Mouse (Mus musculus) embryo, embryonic 9.5 days (tissue): ENCODE measurements at regions not wholly inside any gene's neighbourhood (a gene's known extent, or its start where the extent isn't known, plus 50 kb on each side); places are given as distances from the start of the nearest gene placed in this dataset.

Experiments
- DNase-seq: peaks from one replicate; pipeline ENCODE4 v3.0.0-alpha.2; 2017; ENCODE audit errors: extremely low spot score

DNA sequence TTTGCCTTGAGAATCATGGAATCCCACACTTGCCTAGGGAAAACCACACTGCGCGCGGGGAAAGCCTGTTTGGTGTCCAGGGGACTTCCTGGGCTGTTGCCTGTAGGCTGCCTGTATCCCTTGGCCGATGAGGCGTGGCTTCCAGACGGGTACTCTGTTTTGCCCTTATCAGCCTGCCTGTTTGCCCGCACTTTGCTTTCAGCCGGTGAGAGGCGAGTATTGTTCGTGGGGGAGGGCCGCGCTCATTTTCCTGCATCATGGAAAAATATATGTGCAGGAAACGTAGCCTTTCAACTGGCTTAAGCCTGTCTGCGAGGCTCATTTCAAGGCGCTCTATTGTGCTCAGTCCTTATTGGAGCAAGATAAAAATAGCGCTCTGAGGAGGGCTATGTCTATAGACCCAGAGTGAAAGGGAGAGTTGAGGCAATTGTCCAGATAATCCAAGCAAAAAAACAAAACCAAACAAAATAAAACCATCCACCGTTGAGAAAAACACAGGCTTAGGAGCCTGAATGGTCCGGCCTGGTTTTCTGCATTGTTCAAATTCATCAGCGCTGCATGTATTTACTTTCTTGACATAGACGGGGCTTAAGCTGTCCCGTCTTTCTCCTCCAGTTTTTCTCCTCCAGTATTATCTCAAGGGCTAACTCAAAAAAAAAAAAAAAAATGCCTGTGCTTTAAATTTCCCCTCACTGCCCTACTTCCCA is 67.9 kb downstream of the Klf5 start:
- peak; percentile 18 for DNase-seq

DNA sequence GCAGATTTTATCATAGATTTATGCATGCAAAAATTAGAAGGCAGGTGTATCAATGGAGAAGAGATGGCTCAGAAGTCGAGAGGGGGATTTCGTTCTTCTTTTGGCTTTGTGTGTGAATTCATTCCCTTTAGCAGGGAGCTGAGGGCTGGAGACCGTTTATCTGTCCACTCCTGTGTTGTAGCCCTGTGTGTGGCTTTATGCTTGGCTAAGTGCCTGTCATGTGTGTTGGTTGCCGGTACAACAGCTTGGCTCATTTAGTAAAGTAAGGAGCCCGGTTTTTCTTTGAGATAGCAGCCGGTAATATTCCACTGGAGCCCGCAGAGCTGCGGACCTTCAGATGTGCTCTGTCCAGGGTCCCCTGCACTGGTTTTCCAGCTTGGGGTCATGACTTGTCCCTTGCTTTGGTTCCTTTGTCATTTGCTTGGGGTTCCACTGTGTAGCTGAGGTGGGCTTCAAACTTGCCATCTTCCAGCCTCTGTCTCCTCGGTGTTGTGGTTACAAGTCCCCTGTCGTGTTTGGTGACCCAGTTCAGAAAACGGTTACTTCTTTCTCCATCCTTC is 68.6 kb downstream of the Klf5 start:
- no peak for DNase-seq

DNA sequence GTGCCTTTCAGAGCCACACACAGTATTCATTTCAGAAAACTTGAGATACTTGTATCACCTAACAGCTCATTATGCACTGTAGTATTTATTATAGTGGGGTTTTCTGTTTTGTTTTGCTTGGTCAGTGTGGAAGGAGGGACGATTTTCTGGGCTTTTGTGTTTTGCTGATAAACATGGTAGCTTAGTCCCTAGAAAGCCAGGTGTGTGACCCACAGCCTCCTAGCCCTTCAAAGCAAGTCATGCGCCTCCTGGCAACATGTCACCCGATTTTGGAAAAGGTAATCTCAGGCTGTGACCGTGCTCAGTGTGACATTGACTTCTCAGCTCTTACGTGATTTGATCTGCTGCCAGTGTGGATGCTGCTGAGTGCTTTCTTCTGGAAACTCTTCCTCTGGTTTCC is 70.9 kb downstream of the Klf5 start:
- DNase-seq, result no peak

DNA sequence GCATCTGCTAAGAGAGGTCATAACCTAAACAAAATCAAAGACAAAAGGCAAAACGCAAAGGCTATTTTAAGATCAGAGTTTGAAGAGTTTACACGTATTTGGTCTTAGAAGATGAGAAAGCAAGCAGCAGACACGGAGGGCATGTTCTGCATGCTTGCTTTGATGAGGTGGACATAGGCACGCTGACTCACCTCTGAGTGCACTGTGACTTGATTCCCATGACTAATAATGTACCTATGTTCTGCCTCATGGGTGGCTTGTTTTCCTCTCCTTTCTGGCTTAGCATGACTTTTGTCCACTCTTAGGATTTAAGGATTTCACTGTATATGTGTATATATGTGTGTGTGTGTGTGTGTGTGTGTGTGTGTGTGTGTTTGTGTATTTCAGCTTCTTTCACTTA is 75.2 kb downstream of the Klf5 start:
- no peak for DNase-seq

DNA sequence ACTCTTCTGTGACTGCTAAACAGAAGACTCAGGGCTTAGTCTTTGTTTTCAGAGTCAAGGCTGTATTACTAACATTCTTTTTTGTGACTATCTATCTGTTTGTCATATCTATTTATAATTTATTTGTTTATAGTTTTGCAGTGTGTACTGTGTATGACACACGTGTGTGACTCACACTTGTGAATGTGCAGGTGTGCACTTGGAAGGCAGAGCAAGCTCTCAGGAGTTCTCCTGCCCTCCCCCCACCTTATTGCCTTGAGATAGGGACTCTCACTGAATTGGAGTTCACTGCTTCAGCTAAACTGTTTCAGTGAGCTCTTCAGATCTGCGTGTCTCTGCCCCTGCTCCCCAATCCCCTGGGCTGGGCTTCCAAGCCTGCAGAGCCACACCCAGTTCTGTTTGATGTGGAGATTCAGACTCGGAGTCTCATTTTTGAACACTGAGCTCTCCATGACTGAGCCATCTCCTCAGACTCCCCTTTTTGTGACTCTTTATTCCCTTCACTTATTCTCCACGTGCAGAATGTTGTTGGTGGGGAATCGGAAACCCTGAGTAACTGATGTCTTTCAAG is 76.6 kb downstream of the Klf5 start:
- DNase-seq, result no peak

DNA sequence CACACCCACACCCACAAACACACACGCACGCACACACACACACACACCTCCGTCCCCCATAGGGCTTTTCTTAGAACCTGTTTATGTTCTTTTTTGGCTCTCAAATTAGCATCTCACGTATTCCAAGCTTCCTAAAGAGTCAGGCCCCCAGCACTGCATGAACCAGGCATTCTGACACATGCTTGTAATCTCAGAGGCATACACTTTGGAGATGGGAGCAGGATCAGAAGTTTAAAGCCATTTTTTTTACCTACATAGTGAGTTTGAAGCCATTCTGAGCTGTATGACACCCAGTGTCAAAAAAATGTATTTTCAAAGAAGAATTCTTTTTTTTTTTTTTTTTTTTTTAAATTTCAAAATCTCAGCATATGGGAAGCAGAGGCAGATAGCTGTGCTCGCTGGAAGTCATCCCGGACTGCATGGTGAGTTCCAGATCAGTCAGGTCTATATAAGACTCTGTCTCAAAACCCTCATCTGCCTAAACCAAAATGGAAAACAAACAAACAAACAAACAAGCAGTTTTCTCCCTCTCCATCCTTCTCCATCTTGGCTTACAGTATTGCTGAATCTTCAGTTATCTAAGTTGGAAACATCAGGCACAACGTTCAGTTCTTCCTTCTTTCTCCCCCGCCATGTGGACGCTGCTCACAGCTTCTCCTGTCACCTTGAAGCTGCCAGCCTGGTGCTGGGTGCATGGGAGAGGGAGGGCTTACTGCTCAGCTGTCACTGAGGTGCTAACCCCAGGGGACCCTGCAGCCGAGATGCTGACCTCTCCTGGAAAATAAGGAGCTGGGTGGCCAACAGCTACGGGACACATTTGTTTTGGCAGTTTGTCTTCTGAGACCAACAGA is 78.4 kb downstream of the Klf5 start:
- no peak for DNase-seq

DNA sequence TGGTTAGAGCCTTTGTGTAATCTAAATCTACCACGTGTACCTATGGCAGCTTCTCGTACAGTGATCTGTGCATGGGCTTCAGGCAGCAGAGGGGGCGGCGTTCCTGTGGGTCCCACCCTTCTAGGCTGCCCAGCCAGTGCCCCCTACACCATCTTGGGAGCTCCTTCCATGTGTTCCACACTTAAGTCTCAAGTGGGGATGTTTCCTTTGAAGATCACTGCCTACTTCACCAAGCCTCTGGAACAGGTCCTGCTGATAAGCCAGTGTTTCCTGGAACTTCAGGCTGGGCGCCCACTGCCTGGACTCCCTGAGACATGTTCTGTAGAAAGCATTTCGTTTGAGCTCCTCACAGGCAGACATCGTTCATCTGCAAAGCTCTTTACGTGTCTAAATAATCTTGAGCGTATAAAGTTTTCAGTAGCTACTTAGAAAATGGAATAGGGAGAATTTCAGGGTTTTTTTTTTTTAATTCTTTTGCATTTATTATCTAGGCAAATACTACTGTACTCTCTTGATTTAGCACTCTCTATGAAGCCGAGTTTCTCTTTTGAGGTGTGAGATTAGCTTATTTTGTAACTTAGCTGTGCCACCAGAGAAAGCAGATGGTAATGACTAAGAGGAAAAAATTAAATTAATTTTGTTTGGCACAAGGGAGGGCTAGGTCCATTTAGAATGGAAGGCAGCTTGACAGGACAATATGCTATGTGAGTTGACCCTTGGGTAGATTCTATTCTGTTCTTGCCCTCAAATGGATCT is 82.9 kb downstream of the Klf5 start:
- DNase-seq, result no peak

DNA sequence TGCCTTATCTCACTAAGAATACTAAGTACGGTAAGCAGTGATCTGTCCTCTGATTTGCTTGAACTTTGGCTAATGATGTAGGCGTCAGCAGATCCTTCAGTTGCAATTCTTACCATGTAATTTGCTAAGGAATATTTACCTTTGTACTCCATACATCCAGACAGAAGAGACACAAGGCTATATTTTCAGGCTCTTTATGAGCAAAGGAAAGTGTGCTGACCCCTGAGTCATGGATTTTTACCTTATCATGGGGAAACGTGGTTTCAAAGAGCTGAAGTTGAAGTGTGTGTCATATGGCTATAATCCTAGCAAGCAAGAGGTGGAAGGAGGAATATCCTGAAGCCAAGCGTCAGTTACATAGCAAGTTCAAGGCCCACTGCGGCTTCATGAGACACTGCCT is 83.6 kb downstream of the Klf5 start:
- no peak for DNase-seq

DNA sequence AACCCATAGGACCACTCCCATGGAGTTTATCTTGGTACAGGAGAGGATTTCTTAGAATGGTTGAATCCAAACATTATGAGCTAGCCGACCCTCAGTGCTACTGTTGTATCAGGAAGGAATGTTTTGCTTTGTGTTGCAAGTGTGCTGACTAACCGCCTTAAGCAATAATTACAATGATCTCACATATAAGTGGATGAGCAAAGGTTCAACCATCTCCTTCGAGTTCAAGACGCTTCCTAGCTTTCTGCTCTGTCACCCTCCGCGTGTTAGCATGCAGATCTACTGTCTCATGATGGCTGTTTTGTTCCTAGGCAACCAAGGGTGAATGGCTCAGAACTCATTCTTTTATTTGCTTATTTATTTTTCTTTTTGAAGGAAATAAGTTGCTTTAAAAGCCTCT is 84.7 kb downstream of the Klf5 start:
- no peak for DNase-seq

DNA sequence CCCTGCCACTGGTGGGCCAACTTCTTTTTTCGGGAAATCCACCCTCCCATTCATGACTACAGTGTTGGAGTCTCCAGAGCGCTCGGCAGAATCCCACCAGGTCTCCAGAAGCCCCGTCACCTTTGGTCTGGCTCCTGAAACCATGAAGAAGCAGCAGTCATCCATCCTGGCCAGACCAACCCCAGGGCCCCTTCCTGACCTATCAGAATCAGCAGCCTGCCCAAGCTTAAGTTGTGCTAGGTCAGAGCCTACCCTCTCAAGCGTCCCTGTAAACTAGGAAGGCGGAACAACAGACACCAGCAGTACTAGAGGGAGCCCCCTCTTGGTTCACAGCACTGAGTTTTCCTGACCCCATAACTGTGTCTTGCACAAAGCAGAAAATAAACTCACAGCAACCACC is 89.1 kb downstream of the Klf5 start:
- no peak for DNase-seq

DNA sequence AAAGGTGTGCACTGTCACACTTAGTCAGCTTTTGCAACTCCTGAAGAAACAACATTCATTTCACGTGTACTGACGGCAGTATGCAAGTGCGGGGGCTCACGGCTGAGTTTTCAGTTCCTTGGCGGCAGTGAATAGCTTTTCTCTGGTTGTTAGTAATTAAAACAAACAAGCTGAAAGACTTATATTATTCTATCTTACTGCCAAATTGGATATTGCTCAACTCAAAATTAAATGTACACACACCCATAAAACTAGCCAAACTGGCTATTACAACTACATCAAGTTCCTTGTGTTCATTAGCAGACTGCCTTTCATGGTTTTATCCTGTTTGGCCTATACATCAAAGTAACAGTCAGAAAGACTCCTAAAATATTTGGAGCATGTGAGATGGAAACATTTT is 90.8 kb downstream of the Klf5 start:
- DNase-seq, result no peak

DNA sequence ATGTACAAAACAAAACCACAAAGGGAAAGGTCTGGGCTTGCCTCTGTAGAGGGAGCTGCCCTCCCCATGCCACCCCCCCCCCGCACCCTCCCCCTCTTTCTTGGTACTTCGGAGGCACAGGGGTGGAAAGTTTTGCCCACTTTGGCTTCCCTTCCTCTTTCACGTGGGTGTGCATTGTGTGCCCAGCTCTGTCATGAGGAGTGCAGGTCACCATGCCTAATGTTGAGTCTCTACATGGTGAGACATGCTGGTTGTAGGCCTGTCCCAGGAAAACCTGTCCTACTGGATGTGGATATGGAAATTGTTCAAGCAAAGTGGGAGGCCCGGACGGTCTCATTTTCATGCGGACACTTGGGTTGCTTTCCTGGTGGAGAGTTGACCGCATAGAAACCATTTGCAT is 93.2 kb downstream of the Klf5 start:
- DNase-seq, result no peak

DNA sequence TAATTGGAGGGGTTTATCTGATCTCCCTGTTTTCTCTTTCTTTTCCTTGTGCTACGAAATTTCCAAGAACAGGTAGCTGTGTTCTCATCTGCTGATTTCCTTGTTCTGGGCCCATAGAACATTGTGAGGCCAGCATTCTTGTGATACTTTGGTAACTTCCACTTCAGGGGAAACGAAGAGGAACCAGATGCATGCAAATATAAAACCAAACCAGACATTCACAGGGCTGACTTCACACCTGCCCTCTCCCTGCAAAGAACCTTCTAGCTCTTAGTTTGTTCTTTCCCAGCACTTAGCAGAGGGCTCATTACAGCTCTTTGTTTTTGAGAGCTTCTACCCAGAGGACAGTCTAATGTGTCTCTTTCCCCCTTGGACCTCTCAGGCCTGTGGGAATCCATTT is 94.3 kb downstream of the Klf5 start:
- DNase-seq, result no peak

DNA sequence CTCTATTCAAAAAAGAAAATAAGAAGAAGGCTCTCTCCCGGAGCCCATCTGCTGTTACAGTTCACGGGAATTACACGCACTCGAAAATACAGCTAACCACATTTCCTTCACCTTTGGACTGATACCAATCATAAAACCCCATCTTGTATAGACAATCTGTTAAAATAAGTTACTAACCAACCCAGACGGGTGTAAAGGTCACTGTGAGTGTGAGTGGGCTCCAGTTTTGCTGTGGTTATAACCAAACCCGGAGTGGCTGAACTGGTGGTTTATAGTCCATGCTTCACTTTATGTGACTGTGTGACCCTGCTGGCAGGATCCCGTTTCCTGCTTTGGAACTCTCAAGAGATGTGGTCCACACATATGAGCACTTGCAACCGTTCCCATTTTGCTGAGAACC is 95.1 kb downstream of the Klf5 start:
- no peak for DNase-seq

DNA sequence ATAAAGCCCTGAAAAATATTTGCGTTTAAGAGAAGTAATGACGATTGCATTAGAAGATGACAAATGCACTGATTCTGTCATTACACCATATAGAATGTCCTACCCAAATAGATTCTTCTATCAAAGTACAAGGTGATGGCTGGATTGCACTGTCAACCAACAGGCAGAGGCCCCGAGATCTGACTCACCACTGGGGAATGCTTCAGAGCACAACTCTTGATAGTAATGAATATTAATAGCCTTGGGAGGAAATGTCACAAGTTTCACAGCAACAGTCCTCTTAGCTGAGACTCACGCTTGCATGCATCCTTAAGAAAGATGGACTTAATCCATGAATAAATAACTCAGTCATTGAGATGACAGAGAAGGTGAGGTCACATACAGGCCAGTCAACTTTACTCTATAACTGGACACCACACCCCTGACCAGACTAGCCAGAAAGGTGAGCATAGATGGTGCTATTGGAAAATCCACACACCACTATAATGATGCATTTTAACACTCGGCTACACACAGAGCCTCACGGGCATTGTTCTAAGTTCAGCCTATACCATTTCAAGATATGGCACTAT is 104.8 kb downstream of the Klf5 start:
- DNase-seq, result no peak

DNA sequence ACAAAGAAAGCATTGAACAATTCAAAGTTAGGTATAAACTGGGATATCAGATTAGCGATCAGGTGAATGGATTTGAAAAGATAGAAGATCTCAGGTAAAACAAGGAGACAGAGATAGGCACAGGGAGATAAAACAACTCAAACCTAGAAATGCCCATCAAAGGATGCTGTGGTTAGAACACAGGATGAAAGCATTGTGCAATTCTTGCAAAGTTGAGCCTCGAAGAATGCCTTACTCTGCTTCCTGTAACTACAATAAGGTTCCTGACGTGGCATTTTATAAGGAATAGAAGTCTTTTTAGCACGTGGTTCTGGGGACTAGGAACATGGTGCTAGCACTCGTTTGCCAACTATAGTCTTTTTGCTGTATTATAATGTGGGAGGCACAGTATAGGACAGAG is 106.7 kb downstream of the Klf5 start:
- no peak for DNase-seq

DNA sequence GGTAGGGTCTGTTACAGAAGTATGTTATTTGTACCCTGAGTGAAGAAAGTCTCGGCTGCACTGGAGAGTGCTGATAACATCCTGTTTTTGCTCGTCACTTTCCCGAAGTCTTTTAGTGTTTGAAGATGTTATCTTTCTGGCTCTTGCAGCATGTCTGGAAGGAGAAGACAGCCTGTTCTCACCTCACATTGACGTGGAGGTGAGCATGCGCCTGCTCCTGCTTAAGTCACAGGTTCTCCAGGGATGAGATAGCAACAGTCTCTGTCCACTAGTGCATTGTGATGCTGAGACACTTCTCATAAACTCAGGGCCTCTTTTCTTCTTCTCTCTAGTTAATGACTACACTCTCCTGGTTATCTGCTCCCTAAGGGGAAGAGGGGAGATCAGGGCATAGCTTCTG is 113.3 kb downstream of the Klf5 start:
- DNase-seq, result no peak

DNA sequence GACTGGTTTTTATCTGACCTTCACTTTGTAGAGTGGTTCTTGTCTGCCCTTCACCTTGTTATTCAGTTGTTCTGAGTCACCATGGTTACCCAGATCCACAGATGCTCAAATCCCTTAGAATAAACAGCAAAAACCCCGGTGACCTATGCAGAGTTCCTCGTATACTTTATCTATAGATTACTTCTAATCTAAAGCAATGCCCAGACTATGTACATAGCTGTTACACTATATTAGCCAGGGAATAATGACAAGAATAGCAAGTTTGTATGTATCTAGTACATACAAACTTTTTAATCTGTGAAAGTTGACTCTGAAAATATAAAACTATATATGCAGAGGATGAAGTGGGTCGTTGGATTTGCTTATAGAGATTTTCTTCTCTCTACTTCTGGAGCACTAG is 117.7 kb downstream of the Klf5 start:
- no peak for DNase-seq

DNA sequence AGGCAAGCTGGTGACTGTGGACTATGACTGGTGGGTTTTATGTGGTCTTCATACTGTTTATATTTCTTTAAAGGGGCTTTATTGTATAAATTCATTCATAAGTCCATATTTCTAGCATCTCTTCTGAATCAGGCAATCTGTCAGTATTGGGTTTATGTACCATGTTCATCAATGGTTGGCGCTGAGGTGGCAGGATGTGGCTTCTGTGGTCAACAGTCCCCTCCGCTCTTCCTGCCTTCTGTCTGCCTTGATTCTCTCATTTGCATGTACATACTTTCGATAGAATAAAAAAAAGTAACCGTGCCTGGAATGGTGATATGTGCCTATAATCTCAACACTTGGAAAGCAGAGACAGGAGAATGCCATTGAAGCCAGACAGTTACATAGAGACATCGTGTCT is 120.5 kb downstream of the Klf5 start:
- DNase-seq, result no peak

DNA sequence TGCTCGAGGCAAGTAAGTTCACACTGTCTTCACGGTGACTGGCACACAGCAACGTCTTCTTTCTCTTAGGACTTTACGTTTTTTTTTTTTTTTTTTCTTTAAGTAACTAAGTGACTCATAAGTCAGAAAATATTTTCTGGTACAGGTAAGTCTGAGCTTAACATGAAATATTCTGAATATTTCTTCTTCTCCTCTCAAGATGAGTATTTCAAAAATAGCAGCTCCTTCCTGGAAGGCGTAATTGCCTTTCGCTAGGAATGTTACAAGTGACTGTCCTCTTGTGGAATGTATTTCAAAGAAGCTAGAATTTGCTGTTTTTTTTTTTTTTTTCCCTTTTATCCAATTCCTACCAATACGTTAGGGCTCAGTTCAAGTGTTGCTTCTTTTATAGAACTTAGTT is 124.8 kb downstream of the Klf5 start:
- DNase-seq, result no peak

DNA sequence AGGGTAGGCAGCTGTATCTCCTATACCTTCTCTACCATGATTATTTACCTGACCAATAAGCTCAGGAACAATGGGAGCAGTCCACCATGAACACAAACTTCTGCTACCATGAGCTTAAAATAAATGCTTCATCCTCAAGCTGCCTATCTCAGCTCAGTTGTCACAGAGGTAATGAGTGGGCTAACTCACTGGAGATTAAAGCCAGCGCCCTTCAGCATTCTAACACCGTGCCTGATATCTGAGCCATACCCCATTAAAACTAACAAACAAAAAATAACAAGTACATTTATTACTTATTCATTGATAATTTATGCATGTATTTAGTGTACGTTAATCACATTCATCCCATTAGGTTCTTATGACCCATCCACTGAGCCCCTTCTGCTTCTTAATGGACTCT is 128.6 kb downstream of the Klf5 start:
- DNase-seq, result no peak

DNA sequence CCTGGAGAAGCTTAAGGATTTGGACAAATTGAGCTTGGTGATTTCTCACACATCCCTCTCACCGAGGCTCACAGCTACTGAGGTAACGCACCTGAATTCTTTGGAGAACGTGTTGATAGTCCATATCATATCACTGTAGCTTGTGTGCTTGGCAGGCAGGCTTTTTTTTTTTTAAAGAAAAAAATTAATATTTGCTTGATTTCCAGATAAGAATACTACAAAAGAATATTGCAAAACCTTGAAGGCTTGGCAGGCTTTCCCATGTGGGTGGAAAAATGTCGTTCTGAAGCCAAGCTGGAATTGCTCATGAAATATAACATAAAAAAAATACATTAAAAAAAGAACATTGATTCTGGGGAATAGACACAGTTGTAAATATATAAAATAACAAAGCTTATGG is 131.8 kb downstream of the Klf5 start:
- no peak for DNase-seq
